Mouse (Mus musculus) forebrain, embryonic 15.5 days (tissue): ENCODE results near the gene Gm11172. TPM values are rescaled to one million over a fixed set of nuclear protein-coding genes. Genes with fewer than 3 reads are reported as not detected.
"Not testable (repeated sequence)": the region's sequence is repeated elsewhere in the genome, so short reads cannot be mapped to it uniquely, and the experiment has no call there.

Experiments used
- ATAC-seq: fragments of 200-750 bp; cut with Nextera tagmentation; replicated peaks from 2 replicates; pipeline ENCODE4 v1.8.0; 2017; ENCODE audit warnings: mild to moderate bottlenecking, moderate TSS enrichment, moderate library complexity
- H3K27ac ChIP-seq: fragments of 300-500 bp; sonication (generic); replicated peaks from 2 replicates; pipeline ENCODE4 v1.5.1; 2015; ENCODE audit warnings: mild to moderate bottlenecking, inconsistent platforms
- H3K27me3 ChIP-seq: fragments of 300-500 bp; sonication (generic); 2 replicates; pipeline ENCODE4 v1.6.1; 2015; ENCODE audit warnings: inconsistent platforms
- H3K36me3 ChIP-seq: fragments of 300-500 bp; sonication (generic); 2 replicates; pipeline ENCODE4 v1.6.1; 2015; ENCODE audit warnings: mild to moderate bottlenecking, inconsistent platforms
- H3K4me1 ChIP-seq: fragments of 300-500 bp; sonication (generic); 2 replicates; pipeline ENCODE4 v1.6.1; 2015; ENCODE audit warnings: inconsistent platforms
- H3K4me2 ChIP-seq: fragments of 300-500 bp; sonication (generic); replicated peaks from 2 replicates; pipeline ENCODE4 v1.6.1; 2015; ENCODE audit warnings: mild to moderate bottlenecking, inconsistent platforms
- H3K4me3 ChIP-seq: fragments of 300-500 bp; sonication (generic); 2 replicates; pipeline ENCODE4 v1.5.1; 2015; ENCODE audit warnings: mild to moderate bottlenecking, inconsistent platforms
- H3K9ac ChIP-seq: fragments of 300-500 bp; sonication (generic); replicated peaks from 2 replicates; pipeline ENCODE4 v1.6.1; 2015; ENCODE audit warnings: mild to moderate bottlenecking, inconsistent platforms
- H3K9me3 ChIP-seq: fragments of 300-500 bp; sonication (generic); 2 replicates; pipeline ENCODE4 v1.6.1; 2016; ENCODE audit warnings: inconsistent platforms
- WGBS: fragments of 180-500 bp; shearing (Covaris S2); methylation state at CpG from one replicate; pipeline ENCODE4 v1.1.7; 2015; ENCODE audit warnings: mixed read lengths; 5-methylcytosine and 5-hydroxymethylcytosine counted together
- polyA plus RNA-seq: library from polyadenylated mRNA; unstranded; fragments of >200 nt; fragmentation: Nextera tagmentation; extraction: Ambion mirVana; gene quantifications from 2 replicates; pipeline ENCODE4 v1.2.1, GENCODE M21; 2015

The Gm11172 gene
- polyA plus RNA-seq, 1 experiment from 2014 or later = not detected

GRCm38 (mm10) chr16:10838487-10839245 is 26.0 kb downstream of the Gm11172 start:
- Histone ChIP-seq H3K4me3 (no peak overlapping the region), H3K9ac (no peak overlapping the region), H3K9me3 (no peaks in the 10 kb centered on the region), H3K36me3 (no peaks in the 10 kb centered on the region), H3K4me1 (peaks cover 15% of the 10 kb centered on the region), H3K27ac (no peak overlapping the region), H3K4me2 (no peak overlapping the region), H3K27me3 (peaks cover 4% of the 10 kb centered on the region; the same call in 1 of the 2 replicates)
- no peak for ATAC-seq
- WGBS = 43% methylated on average over 10 of the region's 10 CpGs

GRCm38 (mm10) chr16:10840018-10840417 is 27.3 kb downstream of the Gm11172 start:
- Histone ChIP-seq H3K4me3 (no peak overlapping the region), H3K9ac (no peak overlapping the region), H3K4me2 (no peak overlapping the region), H3K4me1 (peaks cover 18% of the 10 kb centered on the region), H3K9me3 (no peaks in the 10 kb centered on the region), H3K36me3 (no peaks in the 10 kb centered on the region), H3K27ac (no peak overlapping the region), H3K27me3 (no peaks in the 10 kb centered on the region)
- WGBS = 87% methylated on average over 13 of the region's 14 CpGs
- no peak for ATAC-seq

- Histone ChIP-seq H3K9me3 (no peaks in the 10 kb centered on the region), H3K4me3 (no peak overlapping the region), H3K27me3 (no peaks in the 10 kb centered on the region), H3K4me1 (peaks cover 15% of the 10 kb centered on the region), H3K4me2 (no peak overlapping the region), H3K27ac (no peak overlapping the region), H3K36me3 (no peaks in the 10 kb centered on the region), H3K9ac (no peak overlapping the region)
- no peak for ATAC-seq
- WGBS = 70% methylated on average over 4 of the region's 4 CpGs
Observed at GRCm38 (mm10) chr16:10842282-10842855, 29.7 kb downstream of the Gm11172 start.

- ATAC-seq = 0 out of 2 replicates have a peak, but pooled peaks have one; percentile 29
- Histone ChIP-seq H3K4me1 (peaks cover 12% of the 10 kb centered on the region), H3K27ac (no peak overlapping the region), H3K9me3 (no peaks in the 10 kb centered on the region), H3K27me3 (no peaks in the 10 kb centered on the region), H3K9ac (no peak overlapping the region), H3K4me2 (peak overlapping the region; percentile 21; the same call in 1 of the 2 replicates), H3K36me3 (no peaks in the 10 kb centered on the region), H3K4me3 (no peak overlapping the region)
- 31% methylated on average over 18 of the region's 18 CpGs for WGBS
Observed at GRCm38 (mm10) chr16:10843486-10844318, 31.0 kb downstream of the Gm11172 start.

- Histone ChIP-seq H3K9me3 (no peaks in the 10 kb centered on the region), H3K27me3 (no peaks in the 10 kb centered on the region), H3K27ac (no peak overlapping the region), H3K9ac (no peak overlapping the region), H3K4me2 (peak overlapping the region; percentile 21; the same call in 1 of the 2 replicates), H3K4me1 (peaks cover 12% of the 10 kb centered on the region), H3K4me3 (no peak overlapping the region), H3K36me3 (no peaks in the 10 kb centered on the region)
- ATAC-seq = no peak
- WGBS = 70% methylated on average over 6 of the region's 6 CpGs
Observed at GRCm38 (mm10) chr16:10844319-10844670, 31.6 kb downstream of the Gm11172 start.

GRCm38 (mm10) chr16:10845952-10846351 is 33.2 kb downstream of the Gm11172 start:
- Histone ChIP-seq H3K27ac (no peak overlapping the region), H3K4me1 (peaks cover 23% of the 10 kb centered on the region), H3K4me3 (no peak overlapping the region), H3K9me3 (no peaks in the 10 kb centered on the region), H3K4me2 (no peak overlapping the region), H3K9ac (no peak overlapping the region), H3K27me3 (no peaks in the 10 kb centered on the region), H3K36me3 (no peaks in the 10 kb centered on the region)
- ATAC-seq = no peak
- WGBS = 83% methylated on average over 6 of the region's 6 CpGs

GRCm38 (mm10) chr16:10846503-10846902 is 33.8 kb downstream of the Gm11172 start:
- H3K27ac ChIP-seq = no peak overlapping the region
- no peaks in the 10 kb centered on the region for H3K36me3 ChIP-seq
- H3K9ac ChIP-seq = no peak overlapping the region
- ATAC-seq = no peak; the same call in 1 of the 2 replicates
- no peak overlapping the region for H3K4me2 ChIP-seq
- no peaks in the 10 kb centered on the region for H3K27me3 ChIP-seq
- no peaks in the 10 kb centered on the region for H3K9me3 ChIP-seq
- WGBS = 69% methylated on average over 4 of the region's 4 CpGs
- H3K4me1 ChIP-seq = peaks cover 23% of the 10 kb centered on the region
- H3K4me3 ChIP-seq = no peak overlapping the region

GRCm38 (mm10) chr16:10849965-10850861 is 37.5 kb downstream of the Gm11172 start:
- 57% methylated on average over 12 of the region's 12 CpGs for WGBS
- no peaks in the 10 kb centered on the region for H3K36me3 ChIP-seq
- no peak overlapping the region for H3K9ac ChIP-seq
- peaks cover 11% of the 10 kb centered on the region for H3K4me1 ChIP-seq
- no peak for ATAC-seq
- no peak overlapping the region for H3K27ac ChIP-seq
- H3K4me2 ChIP-seq = no peak overlapping the region
- H3K9me3 ChIP-seq = no peaks in the 10 kb centered on the region
- no peaks in the 10 kb centered on the region for H3K27me3 ChIP-seq
- no peak overlapping the region for H3K4me3 ChIP-seq

GRCm38 (mm10) chr16:10850905-10851304 is 38.2 kb downstream of the Gm11172 start:
- H3K9me3 ChIP-seq = no peaks in the 10 kb centered on the region
- H3K9ac ChIP-seq = no peak overlapping the region
- H3K27ac ChIP-seq = no peak overlapping the region
- 54% methylated on average over 4 of the region's 4 CpGs for WGBS
- H3K4me2 ChIP-seq = no peak overlapping the region
- H3K27me3 ChIP-seq = no peaks in the 10 kb centered on the region
- no peaks in the 10 kb centered on the region for H3K36me3 ChIP-seq
- H3K4me1 ChIP-seq = peaks cover 11% of the 10 kb centered on the region
- H3K4me3 ChIP-seq = no peak overlapping the region
- ATAC-seq = no peak

GRCm38 (mm10) chr16:10852216-10852615 is 39.5 kb downstream of the Gm11172 start:
- not testable (repeated sequence) for H3K9me3 ChIP-seq, H3K27ac ChIP-seq, ATAC-seq, H3K4me3 ChIP-seq, H3K36me3 ChIP-seq, H3K9ac ChIP-seq, H3K4me2 ChIP-seq, H3K27me3 ChIP-seq
- 95% methylated on average over 10 of the region's 10 CpGs for WGBS
- H3K4me1 ChIP-seq = peaks cover 11% of the 10 kb centered on the region

- Histone ChIP-seq H3K9ac (no peak overlapping the region), H3K4me2 (no peak overlapping the region), H3K9me3 (no peaks in the 10 kb centered on the region), H3K27me3 (no peaks in the 10 kb centered on the region), H3K36me3 (no peaks in the 10 kb centered on the region), H3K27ac (no peak overlapping the region), H3K4me3 (no peak overlapping the region), H3K4me1 (no peaks in the 10 kb centered on the region)
- ATAC-seq = no peak
- WGBS = 96% methylated on average over 7 of the region's 7 CpGs
Observed at GRCm38 (mm10) chr16:10859726-10860245, 47.1 kb downstream of the Gm11172 start.
